Mouse (Mus musculus) layer of hippocampus, postnatal 10 days (tissue): ENCODE measurements around the gene Nfic. TPM values are rescaled to one million over a fixed set of nuclear protein-coding genes. Genes with fewer than 3 reads are reported as not detected.
A peak's percentile ranks its signal among the peaks of the same experiment; 100 is the strongest.

Experiments used
- DNase-seq, 2 experiments: peaks; one replicate each; pipeline ENCODE4 v3.0.0; 2021; ENCODE audit warnings: low spot score in 2 of 2
- total RNA-seq, 2 experiments: library from RNA; stranded (reverse); gene quantifications; 2 replicates each; pipeline ENCODE4 v1.2.3; 2021

Nfic gene
- total RNA-seq, 2 experiments from 2014 or later: 51.2 to 55.8 TPM

DNA sequence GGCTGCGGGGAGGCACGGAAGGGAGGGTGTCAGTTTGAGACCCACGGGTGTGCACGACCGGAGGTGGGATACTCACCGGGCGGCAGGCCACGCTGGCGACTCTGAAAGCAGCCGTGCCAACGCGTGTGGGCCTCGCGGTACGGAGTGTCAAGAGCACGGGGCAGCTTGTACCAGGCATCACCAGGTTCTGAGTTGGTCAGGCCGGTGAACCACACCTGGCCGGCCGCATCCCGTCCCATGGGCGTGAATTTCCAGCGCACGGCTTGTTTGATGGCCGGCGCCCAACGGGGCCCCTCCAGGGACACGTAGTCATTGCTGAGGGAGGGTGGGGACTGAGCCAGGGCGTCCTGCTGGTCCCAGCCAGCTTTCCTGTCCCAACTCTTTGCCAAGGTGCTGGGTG is 90.8 kb downstream of the Nfic start:
- no peak for DNase-seq

DNA sequence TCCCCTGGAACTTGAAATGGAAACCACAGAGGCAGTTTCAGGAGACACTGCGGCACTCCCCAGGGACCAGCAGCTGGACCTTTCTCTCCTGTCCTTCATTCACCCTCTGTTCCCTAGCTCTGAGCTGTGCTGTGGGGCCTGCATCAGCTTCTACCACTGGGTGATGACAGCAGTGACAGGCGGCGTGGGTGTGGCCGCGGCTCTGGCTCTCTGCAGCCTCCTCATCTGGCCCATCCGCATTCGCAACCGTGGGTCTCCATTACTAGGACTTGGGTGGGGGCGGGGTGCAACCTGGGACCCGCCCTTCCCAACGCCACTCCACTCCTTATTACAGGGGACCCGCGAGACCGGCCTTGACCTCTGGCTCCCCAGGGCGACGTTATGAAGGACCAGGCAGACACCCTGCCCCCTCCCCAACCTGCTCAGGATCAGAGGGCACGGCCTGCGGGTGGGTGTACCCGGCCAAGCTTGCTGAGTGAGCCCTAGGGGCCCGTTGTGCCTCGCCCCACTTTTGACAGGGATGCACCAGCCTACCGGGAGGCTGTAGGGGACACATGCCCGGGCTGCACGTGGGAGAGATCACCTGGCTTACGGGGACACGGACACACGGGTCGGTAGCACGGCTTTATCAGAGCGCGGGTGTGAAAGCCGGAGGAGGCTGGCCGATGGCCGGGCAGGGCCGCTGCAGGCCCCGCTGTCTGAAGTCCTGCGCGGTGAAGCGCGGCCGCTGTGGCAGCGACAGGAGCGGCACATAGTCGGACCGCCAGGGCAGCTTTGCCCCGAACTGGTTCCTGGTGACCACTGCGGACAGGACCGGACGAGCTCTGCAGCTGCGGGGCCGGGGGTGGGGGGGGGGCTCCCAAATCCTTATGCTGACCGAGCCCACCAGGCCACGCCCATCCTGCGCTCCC is 91.7 kb downstream of the Nfic start:
- no peak for DNase-seq

DNA sequence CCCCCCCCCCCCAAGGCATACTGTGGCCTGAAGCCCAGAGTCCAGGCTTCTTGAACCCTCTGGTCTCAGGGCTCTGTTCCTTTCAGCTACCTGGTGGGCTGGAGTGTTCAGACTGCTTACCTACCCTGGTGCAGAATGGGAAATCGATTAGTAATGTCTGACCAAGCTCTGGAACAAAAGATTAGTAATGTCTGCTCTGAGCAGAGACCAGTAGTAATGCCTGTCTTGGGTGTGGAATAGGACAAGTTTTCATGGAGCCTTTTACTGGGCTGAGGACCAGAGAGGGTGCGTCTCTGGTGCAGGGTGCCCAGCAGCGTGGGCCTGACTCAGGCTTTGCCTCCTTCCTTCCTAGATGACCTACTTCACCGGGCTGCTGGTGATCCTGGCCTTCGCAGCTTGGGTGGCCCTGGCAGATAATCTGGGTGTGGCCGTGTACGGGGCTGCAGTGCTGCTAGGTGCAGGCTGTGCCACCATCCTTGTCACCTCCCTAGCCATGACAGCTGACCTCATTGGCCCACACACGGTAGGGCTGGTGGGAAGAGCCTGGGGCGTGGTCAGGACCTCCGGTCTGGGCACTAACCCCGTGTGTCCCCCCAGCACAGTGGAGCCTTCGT is 93.0 kb downstream of the Nfic start:
- DNase-seq: no peak

DNA sequence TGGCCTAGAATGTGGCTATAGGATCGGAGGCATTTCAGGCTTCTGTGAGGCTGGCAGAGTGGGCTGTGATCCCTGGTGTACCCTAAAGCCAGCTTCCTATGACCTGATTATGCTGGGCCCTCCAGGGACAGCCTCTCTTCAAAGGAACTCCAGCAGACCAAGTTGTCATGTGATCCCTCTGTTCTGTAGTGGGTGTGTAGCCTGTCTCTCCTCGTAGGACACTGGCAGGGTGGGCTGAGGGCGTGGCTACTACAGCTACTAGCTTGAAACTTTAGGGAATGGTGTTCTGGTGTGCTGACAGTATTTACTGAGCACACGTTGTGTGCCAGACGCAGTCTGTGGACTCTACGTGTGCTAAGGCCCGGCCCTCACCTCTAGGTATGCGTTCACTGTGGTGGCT is 94.7 kb downstream of the Nfic start:
- no peak for DNase-seq

DNA sequence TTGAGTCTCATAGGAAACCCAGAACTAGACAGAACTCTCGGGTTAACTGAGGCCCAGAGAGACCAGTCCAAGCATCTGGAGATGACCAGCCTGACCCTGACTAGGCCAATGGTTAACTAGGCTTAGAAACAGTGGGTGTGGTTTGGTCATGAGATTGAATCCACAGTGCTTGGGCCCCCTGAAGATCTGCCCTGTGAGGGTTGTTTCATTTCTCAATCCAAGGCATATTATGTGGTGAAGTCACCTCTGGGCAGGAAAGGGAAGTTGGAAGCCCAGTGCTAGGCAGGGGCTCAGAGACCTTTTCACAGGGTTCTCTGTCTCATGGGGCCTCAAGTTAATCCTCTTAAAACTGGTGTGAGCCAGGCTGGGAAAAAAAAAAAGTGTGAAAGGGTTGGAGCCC is 96.6 kb downstream of the Nfic start:
- no peak for DNase-seq

DNA sequence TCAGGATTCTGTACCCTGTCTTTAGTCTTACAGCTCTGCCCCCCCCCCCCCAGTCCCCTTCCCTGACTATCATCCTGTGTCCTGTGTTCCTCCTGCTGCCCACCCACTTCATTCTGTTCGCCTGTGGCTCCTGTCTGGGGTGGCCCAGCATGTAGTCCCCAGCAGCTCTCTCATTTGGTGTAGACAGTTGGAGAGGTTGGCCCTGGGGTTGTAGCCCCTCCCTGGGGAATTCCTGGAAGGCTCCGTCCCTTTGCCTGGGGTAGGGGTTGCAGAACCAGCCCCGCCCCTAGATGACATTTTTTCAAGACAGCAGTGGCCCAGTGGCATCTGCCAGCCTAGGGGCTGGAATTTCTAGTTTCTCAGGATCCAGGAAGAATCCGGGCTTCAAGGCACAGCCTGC is 97.2 kb downstream of the Nfic start:
- no peak for DNase-seq

DNA sequence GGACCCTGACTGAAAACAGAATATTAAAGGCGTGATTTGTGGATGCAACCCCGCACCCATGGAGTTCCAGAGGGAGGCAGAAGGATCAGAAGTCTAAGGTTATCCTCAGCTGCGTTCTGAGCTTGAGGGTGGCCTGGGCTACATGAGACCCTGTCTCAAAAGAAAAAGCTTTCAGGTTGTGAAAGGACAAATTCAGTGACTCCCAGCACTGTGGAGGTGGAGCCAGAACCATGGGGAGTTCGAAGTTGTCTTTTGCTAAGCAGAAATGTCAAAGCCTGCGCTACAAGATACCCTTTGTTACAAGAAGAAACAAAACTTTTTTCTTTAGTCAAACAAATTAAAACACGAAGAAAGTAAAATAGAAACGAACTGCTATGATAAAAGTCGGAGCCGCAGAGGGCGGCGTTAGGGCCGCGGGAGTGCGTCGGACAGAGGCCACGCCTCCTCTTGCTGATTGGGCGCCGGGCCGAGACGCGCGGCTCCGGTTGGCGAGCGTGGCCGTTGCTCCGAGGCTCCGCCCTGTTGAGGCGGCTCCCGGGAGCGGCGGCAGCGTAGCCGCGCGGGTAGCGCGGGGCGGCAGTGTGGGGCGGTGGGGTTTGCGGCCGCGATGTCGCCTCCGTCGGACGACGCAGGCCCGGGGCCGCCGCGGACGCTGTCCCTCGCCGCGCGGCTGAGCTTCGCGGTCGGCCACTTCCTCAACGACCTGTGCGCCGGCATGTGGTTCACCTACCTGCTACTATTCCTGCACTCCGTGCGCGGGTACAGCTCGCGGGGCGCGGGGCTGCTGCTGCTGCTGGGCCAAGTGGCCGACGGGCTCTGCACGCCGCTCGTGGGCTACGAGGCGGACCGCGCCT is 98.2 kb downstream of the Nfic start, which contains the start of gene Mfsd12:
Gene Mfsd12, plus strand, starts transcription at position 501 of the 854 bp plus-strand sequence.
- peak; percentile 91 to 95 for DNase-seq

DNA sequence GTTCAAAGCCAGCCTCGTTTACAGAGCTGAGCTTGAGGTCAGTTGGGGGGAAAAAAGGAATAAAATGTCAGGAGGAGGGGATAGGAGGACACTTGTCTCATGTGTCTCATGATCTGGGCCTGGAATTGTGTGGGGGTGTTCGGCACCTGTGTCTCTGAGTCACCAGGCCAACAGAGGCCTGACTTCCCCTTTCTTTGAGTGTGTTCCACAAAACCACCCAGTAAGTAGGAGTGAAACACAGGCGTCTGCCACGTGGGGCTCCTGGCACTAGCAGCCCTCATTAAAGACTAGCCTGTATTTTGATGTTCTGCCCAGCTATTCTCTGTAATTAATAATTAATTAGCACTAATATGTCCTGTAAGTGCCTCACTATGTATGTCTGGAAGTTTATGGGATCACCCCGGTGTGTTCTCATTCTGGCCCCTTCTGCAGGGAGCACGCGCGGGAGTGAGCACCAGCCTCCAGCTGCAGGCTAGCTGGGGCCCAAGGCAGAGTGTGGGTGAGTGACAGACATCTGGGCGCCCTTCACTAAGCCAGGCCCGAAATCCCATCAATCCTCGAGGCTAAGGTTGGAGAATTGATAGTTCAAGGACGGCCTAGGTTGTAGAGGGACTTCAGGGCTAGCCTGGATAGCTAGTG is 99.0 kb downstream of the Nfic start:
- no peak for DNase-seq

DNA sequence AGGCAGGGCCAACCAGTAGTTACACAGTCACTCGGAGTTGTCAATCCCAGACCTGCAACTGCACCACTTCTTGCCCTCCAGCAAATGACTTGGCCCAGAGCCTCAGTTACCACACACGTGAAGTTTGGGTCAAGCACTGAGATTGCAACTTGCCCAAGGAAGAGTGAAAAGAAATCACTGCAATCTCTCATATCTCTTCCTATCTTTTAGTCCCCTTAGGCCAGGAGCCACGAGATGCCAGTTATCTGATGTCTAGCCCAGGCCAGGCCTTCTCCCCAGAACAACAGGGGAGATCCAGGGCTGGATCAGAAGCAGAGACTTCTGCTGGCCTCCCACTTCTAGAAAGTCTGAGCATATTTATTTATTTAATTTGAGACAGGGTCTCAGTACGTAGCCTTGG is 99.9 kb downstream of the Nfic start:
- DNase-seq: no peak

DNA sequence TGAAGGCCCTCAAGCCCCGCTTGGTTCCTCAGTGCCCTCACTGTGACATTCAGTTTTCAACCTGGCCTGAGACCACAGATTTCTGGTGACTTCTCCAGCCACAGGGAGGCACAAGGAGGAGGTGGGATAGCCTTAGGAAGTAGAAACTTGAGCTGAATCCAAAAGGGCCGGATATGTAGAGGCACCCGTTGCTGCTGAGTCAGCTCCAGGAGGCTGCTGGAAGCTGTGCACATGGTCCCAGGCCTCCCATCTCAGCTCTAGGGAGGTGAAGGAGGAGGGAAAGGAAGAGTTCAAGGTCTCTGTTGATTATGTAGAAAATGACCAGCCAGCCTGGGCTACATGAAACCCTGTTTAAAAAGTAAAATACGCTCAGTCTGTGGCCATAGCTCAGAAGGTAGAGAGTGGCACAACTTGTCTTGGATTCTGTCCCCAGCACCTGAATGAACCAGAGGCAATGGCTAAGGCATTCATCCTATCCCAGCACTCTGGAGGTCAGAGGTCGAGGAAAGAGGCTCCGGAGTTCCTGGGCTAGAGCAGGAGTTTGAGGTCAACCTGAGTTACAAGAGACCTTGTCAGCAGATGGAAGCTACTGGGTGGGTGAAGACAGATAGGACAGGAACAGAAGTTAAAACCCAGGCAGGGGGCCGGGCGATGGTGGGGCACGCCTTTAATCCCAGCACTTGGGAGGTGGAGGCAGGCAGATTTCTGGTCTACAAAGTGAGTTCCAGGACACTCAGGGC is 100.5 kb downstream of the Nfic start:
- DNase-seq: no peak

DNA sequence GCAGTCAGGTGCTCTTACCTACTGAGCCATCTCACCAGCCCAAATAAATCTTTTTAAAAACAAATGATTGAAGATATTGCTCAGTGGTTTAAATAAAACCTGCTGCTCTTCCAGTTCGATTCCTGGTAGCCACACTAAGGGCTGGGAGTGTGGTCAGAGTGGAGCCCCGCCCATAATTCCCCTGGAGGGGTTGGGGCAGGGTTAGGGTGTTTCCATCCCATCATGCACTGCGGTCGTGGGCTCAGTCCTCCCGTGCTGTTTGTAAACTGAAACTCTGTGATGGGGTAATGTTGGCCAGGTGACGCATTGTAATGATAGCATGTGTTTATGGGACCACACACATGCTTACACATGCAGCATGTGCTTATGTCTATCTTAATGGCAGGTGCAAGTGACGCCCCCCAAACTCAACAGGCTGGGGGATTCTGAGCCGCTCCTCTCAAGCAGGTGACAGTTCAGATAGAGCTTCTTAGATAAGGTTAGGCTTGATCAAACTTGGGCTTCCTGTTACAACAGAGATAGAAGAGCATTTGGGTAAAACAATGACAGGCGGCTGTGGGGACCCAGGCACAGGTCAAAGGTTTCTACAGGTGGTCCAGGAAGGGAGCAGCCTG is 103.7 kb downstream of the Nfic start:
- DNase-seq: no peak

DNA sequence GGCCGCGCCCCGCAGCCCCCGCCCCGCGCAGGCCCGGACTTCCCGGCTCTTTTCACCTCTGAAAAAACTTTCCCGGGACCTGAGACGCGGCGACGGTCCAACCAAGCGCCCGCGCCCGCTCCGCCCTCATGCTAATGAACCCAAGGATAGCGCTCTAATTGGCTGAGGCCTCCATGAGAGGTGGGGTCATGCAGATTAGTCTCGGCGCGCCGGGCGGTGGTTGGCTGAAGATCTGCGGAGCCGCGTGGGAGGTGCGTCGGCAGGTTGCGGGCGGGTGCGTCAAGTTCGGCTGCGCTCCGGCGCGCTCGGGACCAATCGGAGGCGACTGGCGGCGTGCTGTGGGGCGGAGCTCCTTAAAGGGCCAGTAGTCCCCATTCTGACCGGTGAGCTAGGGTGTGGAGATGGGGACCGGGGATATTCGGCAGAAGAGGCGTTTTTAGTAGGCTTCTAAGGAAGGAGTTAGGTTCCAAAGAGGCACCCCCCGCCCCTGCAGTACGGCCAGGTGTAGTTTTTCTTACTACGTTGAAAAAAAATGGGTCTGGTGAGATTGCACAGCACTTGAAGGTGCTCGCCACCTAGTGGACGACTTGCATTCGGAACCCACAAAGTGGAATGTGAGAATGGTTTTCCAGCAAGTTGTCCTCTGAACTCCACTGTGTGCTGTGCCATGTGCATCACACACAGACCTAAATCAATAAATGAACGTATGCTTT is 104.9 kb downstream of the Nfic start, which contains the start of gene Hmg20b:
Gene Hmg20b, minus strand, starts transcription at position 130 of the 713 bp plus-strand sequence.
- peak; percentile 99 to 100 for DNase-seq

DNA sequence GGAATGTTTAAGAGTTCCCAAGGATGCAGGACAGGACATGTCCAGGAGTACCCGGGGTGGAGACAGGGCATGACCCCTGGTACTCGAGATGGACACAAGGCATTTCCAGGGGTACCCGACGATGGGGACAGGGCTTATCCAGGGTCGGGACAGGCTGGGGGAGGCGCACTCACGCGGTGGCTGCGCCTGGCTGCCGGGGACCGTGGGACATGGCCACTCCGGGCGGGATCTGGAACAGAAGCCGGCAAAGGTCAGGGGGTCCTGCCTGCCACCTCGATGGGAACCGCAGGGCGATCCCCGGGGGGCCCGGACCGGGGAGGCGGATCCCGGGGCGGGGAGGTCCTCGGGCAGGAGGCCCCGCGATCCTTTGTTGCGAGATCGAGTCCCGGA is 105.5 kb downstream of the Nfic start:
- DNase-seq: no peak

DNA sequence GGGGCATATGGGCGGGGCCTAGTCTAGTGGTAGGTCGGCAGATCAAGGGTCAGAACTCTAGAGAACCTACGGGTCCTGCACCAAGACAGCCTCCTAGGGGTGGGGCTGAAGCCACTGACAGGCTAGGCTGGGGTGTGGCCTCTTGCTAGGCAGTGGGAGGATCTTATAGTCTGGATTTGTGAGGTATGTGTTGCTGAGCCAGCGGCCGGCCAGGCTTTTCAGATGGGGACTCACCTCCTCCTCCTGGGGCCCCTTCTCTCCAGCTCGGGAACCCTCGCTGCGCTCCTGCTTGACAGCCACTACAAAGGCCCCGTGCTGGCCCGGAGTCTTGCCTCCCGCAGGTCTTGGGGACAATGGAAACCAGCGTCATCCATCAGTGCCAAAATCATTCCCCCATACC is 106.3 kb downstream of the Nfic start:
- no peak for DNase-seq

DNA sequence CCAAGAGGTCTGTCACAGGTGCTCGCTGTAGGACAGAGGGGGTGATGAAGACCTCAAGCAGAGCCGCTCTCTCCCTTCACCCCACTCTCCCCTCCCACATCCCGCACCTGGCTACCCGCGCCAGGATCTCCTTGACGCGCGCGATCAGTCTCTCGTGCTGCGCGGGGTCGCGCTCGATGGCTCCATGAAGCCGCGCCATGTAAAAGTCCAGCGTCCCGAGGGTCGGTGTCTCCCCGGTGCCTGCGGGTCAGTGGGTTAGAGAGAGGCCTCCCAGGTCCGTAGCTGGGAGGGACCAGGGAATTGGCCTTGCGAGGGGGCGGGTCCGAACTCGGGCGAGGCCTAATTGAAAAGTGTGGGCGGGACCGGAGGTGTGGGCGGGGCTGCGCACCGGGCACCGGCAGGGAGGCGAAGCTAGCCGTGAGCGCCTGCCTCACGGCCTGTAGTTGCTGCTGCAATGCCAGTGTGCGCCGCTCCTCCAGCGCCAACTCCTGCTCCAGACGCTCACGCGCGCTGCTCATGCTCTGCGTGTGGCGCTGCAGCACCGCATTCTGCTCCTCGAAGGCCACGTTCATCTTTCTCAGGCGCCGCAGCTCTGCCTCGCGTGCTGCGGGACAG is 108.9 kb downstream of the Nfic start:
- no peak for DNase-seq
